Mouse (Mus musculus) lung, embryonic 16.5 days (tissue): ENCODE measurements around the gene Thoc2. TPM values are rescaled to one million over a fixed set of nuclear protein-coding genes. Genes with fewer than 3 reads are reported as not detected.
A peak's percentile ranks its signal among the peaks of the same experiment; 100 is the strongest.
"Not testable (repeated sequence)": the region's sequence is repeated elsewhere in the genome, so short reads cannot be mapped to it uniquely, and the experiment has no call there.

Experiments used
- ATAC-seq: fragments of 200-750 bp; cut with Nextera tagmentation; 2 replicates; pipeline ENCODE4 v1.8.0; 2017; ENCODE audit warnings: low read depth, mild to moderate bottlenecking, moderate library complexity
- H3K27ac ChIP-seq: fragments of 300-500 bp; sonication (generic); 2 replicates; pipeline ENCODE4 v1.5.1; 2014; ENCODE audit warnings: mild to moderate bottlenecking, control low read depth, low read length
- H3K27me3 ChIP-seq: fragments of 300-500 bp; sonication (generic); 2 replicates; pipeline ENCODE4 v1.6.1; 2014; ENCODE audit warnings: low read depth, low read length, mixed read lengths; ENCODE audit not compliant: control insufficient read depth, insufficient read depth
- H3K36me3 ChIP-seq: fragments of 300-500 bp; sonication (generic); 2 replicates; pipeline ENCODE4 v1.6.1; 2014; ENCODE audit warnings: low read length; ENCODE audit not compliant: control insufficient read depth, insufficient read depth
- H3K4me1 ChIP-seq: fragments of 300-500 bp; sonication (generic); replicated peaks from 2 replicates; pipeline ENCODE4 v1.6.1; 2014; ENCODE audit warnings: low read length, mixed read lengths; ENCODE audit not compliant: control insufficient read depth, insufficient read depth
- H3K4me2 ChIP-seq: fragments of 300-500 bp; sonication (generic); 2 replicates; pipeline ENCODE4 v1.6.1; 2014; ENCODE audit warnings: low read depth, low read length, control low read depth
- H3K4me3 ChIP-seq: fragments of 300-500 bp; sonication (generic); 2 replicates; pipeline ENCODE4 v1.5.1; 2014; ENCODE audit warnings: mild to moderate bottlenecking, low read length, control low read depth
- H3K9ac ChIP-seq: fragments of 300-500 bp; sonication (generic); 2 replicates; pipeline ENCODE4 v1.6.1; 2014; ENCODE audit warnings: low read length, control low read depth
- H3K9me3 ChIP-seq: fragments of 300-500 bp; sonication (generic); 2 replicates; pipeline ENCODE4 v1.6.1; 2016; ENCODE audit warnings: low read length; ENCODE audit not compliant: control insufficient read depth
- WGBS: fragments of 180-500 bp; shearing (Covaris S2); extraction: QIAGEN DNeasy Blood & Tissue Kit; methylation state at CpG from one replicate; pipeline ENCODE4 v1.1.7; 2014; 5-methylcytosine and 5-hydroxymethylcytosine counted together
- polyA plus RNA-seq: library from polyadenylated mRNA; unstranded; fragments of >200 nt; fragmentation: Nextera tagmentation; extraction: Ambion mirVana; gene quantifications from 2 replicates; pipeline ENCODE4 v1.2.1, GENCODE M21; 2015

Gene Thoc2
- 82.7 and 85.4 TPM in 2 replicates for polyA plus RNA-seq

DNA sequence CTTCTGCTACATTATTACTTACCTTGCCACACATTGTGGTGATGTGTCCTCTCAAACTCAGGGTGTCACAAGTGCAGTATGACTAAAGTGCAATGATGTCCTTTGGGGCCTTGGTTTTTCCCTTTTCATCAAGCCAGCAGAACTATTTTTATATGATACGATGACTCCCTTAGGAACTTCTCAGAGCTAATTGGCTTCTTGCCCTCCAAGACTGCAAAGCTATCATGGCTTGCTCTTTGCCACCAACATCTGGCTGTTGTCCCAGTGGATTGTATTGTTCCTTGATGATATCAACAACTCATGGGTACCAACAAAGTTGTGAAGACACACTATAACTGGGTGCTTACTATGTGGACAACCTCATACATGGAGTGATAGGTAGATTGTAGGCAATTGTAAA is at the start of gene Thoc2:
Gene Thoc2, minus strand, starts transcription at position 101 of the 400 bp plus-strand sequence.
- WGBS, result 58% methylated on average over 1 of the region's 1 CpGs
- no peak for ATAC-seq
- H3K9me3 ChIP-seq, result no peaks in the 10 kb centered on the region

DNA sequence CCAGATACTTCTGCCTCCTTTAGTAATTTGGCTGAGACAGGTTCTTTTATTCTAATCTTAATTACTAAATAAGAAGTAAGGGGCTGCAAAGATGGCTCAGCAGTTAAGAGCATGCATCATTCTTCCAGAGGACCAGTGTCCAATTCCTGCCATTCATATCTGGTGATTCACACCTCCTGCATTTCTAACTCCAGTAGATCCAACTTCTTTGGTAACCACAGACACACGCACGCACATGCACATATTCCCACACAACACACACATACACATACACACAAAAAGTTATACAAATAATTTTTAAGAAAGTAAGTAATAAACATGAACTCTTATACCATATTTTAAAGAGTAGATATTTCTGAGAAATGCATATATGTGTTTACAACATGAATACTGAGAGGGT is 49.6 kb upstream of the Thoc2 start:
- H3K4me3 ChIP-seq, result no peak overlapping the region
- H3K27me3 ChIP-seq, result no peaks in the 10 kb centered on the region
- 84% methylated on average over 2 of the region's 2 CpGs for WGBS
- H3K4me1 ChIP-seq, result no peaks in the 10 kb centered on the region
- H3K36me3 ChIP-seq, result no peaks in the 10 kb centered on the region
- no peak overlapping the region for H3K4me2 ChIP-seq
- ATAC-seq, result no peak
- H3K9me3 ChIP-seq, result no peaks in the 10 kb centered on the region
- H3K27ac ChIP-seq, result no peak overlapping the region
- H3K9ac ChIP-seq, result no peak overlapping the region

More for the DNA sequence above, at the start of gene Thoc2:
- Histone ChIP-seq H3K27me3 (no peaks in the 10 kb centered on the region), H3K9ac (no peak within 1 kb of the TSS), H3K4me3 (no peak within 1 kb of the TSS), H3K36me3 (no peaks in the 10 kb centered on the region), H3K4me1 (no peaks in the 10 kb centered on the region), H3K27ac (no peak within 1 kb of the TSS), H3K4me2 (no peak within 1 kb of the TSS)

DNA sequence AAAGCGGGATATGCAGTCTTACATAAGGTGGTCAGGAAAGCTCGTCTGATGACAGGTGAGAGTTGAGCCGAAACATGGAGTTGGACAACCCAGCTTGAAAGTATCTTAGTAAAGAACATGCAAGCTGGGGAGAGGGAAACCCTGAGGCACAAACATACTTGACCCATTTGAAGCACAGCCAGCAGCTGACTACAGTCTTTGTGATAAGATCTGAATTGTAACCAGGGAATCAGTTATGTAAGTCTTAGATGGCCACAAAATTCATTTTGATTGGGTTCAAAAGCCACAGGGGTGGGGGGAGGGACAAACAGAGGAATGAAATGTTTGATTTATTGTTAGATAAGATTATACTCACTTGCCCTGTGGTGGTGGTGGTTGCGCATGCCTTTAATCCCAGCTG is 48.9 kb upstream of the Thoc2 start:
- no peak overlapping the region for H3K27ac ChIP-seq
- H3K4me3 ChIP-seq, result no peak overlapping the region
- ATAC-seq, result no peak
- no peaks in the 10 kb centered on the region for H3K4me1 ChIP-seq
- WGBS, result 73% methylated on average over 4 of the region's 4 CpGs
- H3K9ac ChIP-seq, result no peak overlapping the region
- H3K36me3 ChIP-seq, result no peaks in the 10 kb centered on the region
- no peak overlapping the region for H3K4me2 ChIP-seq
- H3K27me3 ChIP-seq, result no peaks in the 10 kb centered on the region
- no peaks in the 10 kb centered on the region for H3K9me3 ChIP-seq

DNA sequence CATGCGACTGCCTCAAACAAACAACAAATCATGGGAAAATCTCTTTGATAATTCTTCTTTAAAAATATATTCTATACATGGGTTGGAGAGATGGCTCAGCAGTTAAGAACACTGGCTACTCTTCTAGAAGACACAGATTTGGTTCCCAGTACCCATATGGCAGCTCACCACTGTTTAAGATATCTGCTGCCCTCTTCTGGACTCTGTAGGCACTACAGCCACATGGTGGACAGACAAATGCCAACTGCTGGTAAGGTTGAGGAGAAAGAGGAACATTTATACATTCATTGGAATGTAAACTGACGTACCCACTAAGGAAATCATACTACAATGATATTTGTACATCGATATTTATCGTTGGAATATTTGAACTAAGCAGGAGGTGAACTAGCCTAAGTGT is 36.7 kb upstream of the Thoc2 start:
- Histone ChIP-seq H3K27me3 (no peaks in the 10 kb centered on the region), H3K4me2 (no peak overlapping the region), H3K9me3 (no peaks in the 10 kb centered on the region), H3K4me3 (no peak overlapping the region), H3K36me3 (no peaks in the 10 kb centered on the region), H3K27ac (no peak overlapping the region), H3K4me1 (no peaks in the 10 kb centered on the region), H3K9ac (no peak overlapping the region)
- 64% methylated on average over 4 of the region's 4 CpGs for WGBS
- no peak for ATAC-seq

DNA sequence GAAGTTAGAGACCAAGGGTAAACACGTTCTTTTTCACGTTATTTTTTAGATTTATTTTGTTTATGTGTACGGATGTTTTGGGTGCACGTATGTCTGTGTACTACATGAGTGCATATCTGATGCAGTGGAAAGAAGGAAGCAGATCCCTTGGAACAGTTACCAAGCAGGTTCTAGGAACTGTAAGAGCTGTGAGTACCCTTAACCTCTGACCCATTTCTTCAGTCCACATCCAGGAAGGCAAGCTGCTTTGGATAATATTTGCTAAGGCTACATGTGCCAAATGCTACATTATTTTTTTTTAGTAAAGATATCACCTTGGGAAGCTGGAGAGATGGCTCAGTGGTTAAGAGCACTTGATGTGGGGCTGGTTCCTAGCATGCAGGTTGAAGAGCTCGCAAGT is 21.4 kb upstream of the Thoc2 start:
- Histone ChIP-seq H3K27ac (no peak overlapping the region), H3K4me1 (no peaks in the 10 kb centered on the region), H3K4me2 (no peak overlapping the region), H3K4me3 (no peak overlapping the region), H3K36me3 (no peaks in the 10 kb centered on the region), H3K9me3 (no peaks in the 10 kb centered on the region), H3K9ac (no peak overlapping the region), H3K27me3 (no peaks in the 10 kb centered on the region)
- 74% methylated on average over 5 of the region's 5 CpGs for WGBS
- no peak for ATAC-seq

DNA sequence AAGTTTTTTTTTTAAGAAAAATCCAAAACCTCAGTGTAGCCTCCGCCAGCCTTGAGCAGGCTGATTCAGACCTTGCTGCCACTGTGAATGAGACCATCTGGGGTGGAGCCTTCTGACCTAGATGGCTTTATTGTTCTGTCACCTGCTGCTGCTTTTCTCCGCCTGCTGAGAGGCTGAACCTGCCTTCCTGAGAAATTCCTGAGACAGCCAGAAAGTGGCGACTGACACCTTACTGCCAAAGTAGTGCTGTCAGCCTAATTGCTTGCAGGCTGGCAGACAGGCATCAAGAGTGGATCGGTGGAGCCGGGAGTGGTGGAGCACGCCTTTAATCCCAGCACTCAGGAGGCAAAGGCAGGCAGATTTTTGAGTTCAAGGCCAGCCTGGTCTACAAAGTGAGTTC is 11.3 kb upstream of the Thoc2 start:
- H3K36me3 ChIP-seq, H3K9ac ChIP-seq, H3K9me3 ChIP-seq, H3K27me3 ChIP-seq, H3K4me3 ChIP-seq, H3K4me2 ChIP-seq, H3K4me1 ChIP-seq, H3K27ac ChIP-seq, ATAC-seq: not testable (repeated sequence)
- WGBS, result 35% methylated on average over 6 of the region's 6 CpGs

DNA sequence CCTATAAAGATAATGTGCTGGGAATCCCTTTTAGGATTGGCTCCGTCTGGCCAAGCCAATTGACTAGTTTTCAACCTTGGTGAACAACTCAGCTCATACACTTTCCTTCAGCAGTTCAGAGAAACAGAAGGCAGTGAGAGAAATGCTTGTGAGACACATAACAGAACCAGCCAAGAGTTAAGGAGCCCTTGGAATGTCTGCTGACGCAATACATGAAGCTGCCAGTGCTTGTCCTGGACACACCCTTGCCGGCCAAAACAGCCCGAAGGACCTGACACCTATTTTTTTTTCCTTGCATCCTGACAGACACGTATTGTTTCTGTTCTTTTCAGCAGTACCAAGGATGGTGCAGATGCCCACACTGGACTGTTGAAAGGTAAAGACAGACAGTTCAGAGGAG is 4.2 kb upstream of the Thoc2 start:
- Histone ChIP-seq H3K9ac (no peak overlapping the region), H3K27ac (no peak overlapping the region), H3K4me2 (no peak overlapping the region), H3K4me1 (no peaks in the 10 kb centered on the region), H3K9me3 (no peaks in the 10 kb centered on the region), H3K4me3 (no peak overlapping the region), H3K36me3 (no peaks in the 10 kb centered on the region), H3K27me3 (no peaks in the 10 kb centered on the region)
- 46% methylated on average over 5 of the region's 5 CpGs for WGBS
- ATAC-seq, result no peak

DNA sequence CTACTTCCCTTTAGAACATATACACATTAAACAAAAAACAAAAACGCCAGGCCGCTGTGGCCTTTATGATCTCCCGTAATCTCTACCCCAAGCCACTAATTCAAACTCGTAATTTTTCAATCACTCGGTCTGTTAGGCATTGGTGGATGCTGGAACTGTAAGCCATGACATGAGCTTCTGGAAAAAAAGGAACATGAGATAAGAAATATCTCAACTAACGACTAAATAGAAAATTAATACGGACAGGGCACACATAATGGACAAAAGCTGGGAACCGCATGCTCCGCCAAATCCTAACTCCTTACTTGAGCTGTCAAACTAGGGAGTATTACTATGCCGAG is 8.4 kb downstream of the Thoc2 start:
- ATAC-seq, result no peak
- WGBS, result 40% methylated on average over 10 of the region's 10 CpGs
- 0 out of 2 replicates have a peak, but pooled peaks cover 2% of the 10 kb centered on the region for H3K4me1 ChIP-seq
- peak overlapping the region; percentile 70 for H3K4me3 ChIP-seq
- H3K36me3 ChIP-seq, result no peaks in the 10 kb centered on the region
- no peak overlapping the region; the same call in 1 of the 2 replicates for H3K27ac ChIP-seq
- peak overlapping the region; percentile 40; the same call in 1 of the 2 replicates for H3K4me2 ChIP-seq
- H3K27me3 ChIP-seq, result no peaks in the 10 kb centered on the region
- peak overlapping the region; percentile 82 for H3K9ac ChIP-seq
- no peaks in the 10 kb centered on the region for H3K9me3 ChIP-seq

DNA sequence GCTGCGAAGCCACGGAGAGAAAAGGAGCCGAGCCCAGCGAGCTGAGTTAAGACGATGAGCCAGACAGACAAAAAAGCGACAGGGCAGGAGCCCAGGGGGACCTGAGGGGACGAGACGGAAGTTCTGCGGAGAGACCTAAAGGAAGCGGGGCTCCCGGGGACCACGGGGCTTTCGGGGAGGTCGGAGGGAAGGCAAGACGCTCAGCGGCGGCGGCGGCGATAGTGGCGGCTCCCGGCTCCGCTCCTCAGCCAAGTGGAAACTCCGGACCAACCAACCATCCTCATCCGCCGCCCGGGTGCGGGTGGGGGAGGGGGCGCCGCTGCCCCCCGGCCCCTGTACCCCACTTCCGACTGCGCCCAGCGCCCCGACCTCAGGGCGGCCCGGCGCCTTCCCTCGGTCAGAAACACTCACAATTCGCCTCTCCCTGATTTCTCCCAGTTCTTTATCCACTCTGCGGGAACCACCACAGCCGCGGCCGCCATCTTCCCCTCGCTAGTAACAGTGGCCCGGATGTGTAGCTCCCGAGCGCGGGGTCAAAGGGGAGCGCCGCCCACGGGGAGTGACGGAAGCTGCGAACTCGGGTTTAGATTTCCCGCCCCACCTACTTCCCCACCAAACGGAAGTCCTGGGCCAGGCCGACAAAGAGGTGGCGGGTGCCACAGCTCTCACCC is 8.9 kb downstream of the Thoc2 start:
- peak overlapping the region; percentile 82 for H3K9ac ChIP-seq
- no peaks in the 10 kb centered on the region for H3K36me3 ChIP-seq
- no peaks in the 10 kb centered on the region for H3K9me3 ChIP-seq
- peak overlapping the region; percentile 86 for H3K27ac ChIP-seq
- peak overlapping the region; percentile 51 for H3K4me2 ChIP-seq
- 0 out of 2 replicates have a peak, but pooled peaks cover 2% of the 10 kb centered on the region for H3K4me1 ChIP-seq
- ATAC-seq, result peak; percentile 98
- H3K4me3 ChIP-seq, result peak overlapping the region; percentile 70
- H3K27me3 ChIP-seq, result no peaks in the 10 kb centered on the region
- 15% methylated on average over 44 of the region's 59 CpGs for WGBS
